In genomic region chr2:160140166-160140740, GRCm38 (mm10) we compare ENCODE assay signal across 18 mouse cellular contexts.
"Had no signal": no experiment of that assay in that cellular context is flagged by ENCODE, and none has a peak within 500 bp of the region (broad histone marks: within the 10 kb centered on the region; RNA-seq: fewer than 3 reads in every experiment).

No protein-coding gene starts in this region.

- H3K9ac ChIP-seq: liver, embryonic 13.5 days; neural tube, embryonic 12.5 days; neural tube, embryonic 15.5 days; stomach, embryonic 15.5 days had no signal

- H3K4me3 ChIP-seq: left cerebral cortex, adult 2 months; liver, embryonic 13.5 days; neural tube, embryonic 12.5 days; neural tube, embryonic 15.5 days; stomach, embryonic 15.5 days had no signal

- H3K9me3 ChIP-seq: liver, embryonic 13.5 days; neural tube, embryonic 12.5 days; neural tube, embryonic 15.5 days; stomach, embryonic 15.5 days had no signal

- H3K4me2 ChIP-seq: liver, embryonic 13.5 days; midbrain, embryonic 11.5 days; neural tube, embryonic 12.5 days; neural tube, embryonic 15.5 days; stomach, embryonic 15.5 days had no signal

- DNase-seq: kidney, postnatal 10 days; kidney, postnatal 36 days; layer of hippocampus, postnatal 36 days; liver, embryonic 13.5 days; lung, adult 2 months; lung, postnatal 14 days; lung, postnatal 4 days; midbrain, embryonic 14.5 days; right cerebral cortex, adult 18-20 months; right cerebral cortex, postnatal 14 days; right cerebral cortex, postnatal 4 days; spleen, adult 18-20 months; thymus, postnatal 25 days had no signal

- H3K27ac ChIP-seq: left cerebral cortex, adult 2 months; liver, embryonic 13.5 days; neural tube, embryonic 12.5 days; neural tube, embryonic 15.5 days; stomach, embryonic 15.5 days had no signal

- H3K36me3 ChIP-seq: liver, embryonic 13.5 days; neural tube, embryonic 12.5 days; neural tube, embryonic 15.5 days; stomach, embryonic 15.5 days had no signal

- H3K4me1 ChIP-seq: liver, embryonic 13.5 days; neural tube, embryonic 12.5 days; neural tube, embryonic 15.5 days; stomach, embryonic 15.5 days had no signal

- H3K27me3 ChIP-seq: liver, embryonic 13.5 days; neural tube, embryonic 12.5 days; neural tube, embryonic 15.5 days; stomach, embryonic 15.5 days had no signal
